Mouse (Mus musculus): ENCODE data around the gene Pxdn. TPM values are rescaled to one million over a fixed set of nuclear protein-coding genes. Genes with fewer than 3 reads are reported as not detected.

Gene Pxdn
- polyA plus RNA-seq, 1 experiment: 198 TPM

- Histone ChIP-seq H3K27ac (ENCODE audit: insufficient read depth, low read length) (no peak overlapping the region), H3K4me1 (ENCODE audit: control insufficient read depth, insufficient read depth, low read length) (peaks cover 13% of the 10 kb centered on the region), H3K4me3 (ENCODE audit: insufficient read depth, low read length) (no peak overlapping the region)
- TF ChIP-seq POLR2A (IDR thresholded peaks at IDR 0.05; ENCODE audit: low read depth, low read length) (no peak), CTCF (IDR thresholded peaks at IDR 0.05; ENCODE audit: borderline replicate concordance, insufficient read depth, low read length) (no peak)
These were observed 6.8 kb upstream of the Pxdn start for GRCm38 (mm10) chr12:29930591-29930990.

- TF ChIP-seq POLR2A (IDR thresholded peaks at IDR 0.05; ENCODE audit: low read depth, low read length) (no peak), CTCF (IDR thresholded peaks at IDR 0.05; ENCODE audit: borderline replicate concordance, insufficient read depth, low read length) (no peak)
- Histone ChIP-seq H3K4me3 (ENCODE audit: insufficient read depth, low read length) (no peak overlapping the region), H3K4me1 (ENCODE audit: control insufficient read depth, insufficient read depth, low read length) (peaks cover 13% of the 10 kb centered on the region), H3K27ac (ENCODE audit: insufficient read depth, low read length) (no peak overlapping the region)
These were observed 4.5 kb upstream of the Pxdn start for GRCm38 (mm10) chr12:29932951-29933350.

GRCm38 (mm10) chr12:29933501-29933900, 3.9 kb upstream of the Pxdn start:
- H3K27ac ChIP-seq (ENCODE audit: insufficient read depth, low read length): peak overlapping the region; percentile 78
- peaks cover 13% of the 10 kb centered on the region for H3K4me1 ChIP-seq (ENCODE audit: control insufficient read depth, insufficient read depth, low read length)
- TF ChIP-seq CTCF (IDR thresholded peaks at IDR 0.05; ENCODE audit: borderline replicate concordance, insufficient read depth, low read length) (no peak), POLR2A (IDR thresholded peaks at IDR 0.05; ENCODE audit: low read depth, low read length) (no peak)
- no peak overlapping the region for H3K4me3 ChIP-seq (ENCODE audit: insufficient read depth, low read length)

GRCm38 (mm10) chr12:29934120-29934581, 3.3 kb upstream of the Pxdn start:
- no peak for TF ChIP-seq POLR2A (IDR thresholded peaks at IDR 0.05; ENCODE audit: low read depth, low read length)
- no peak for TF ChIP-seq CTCF (IDR thresholded peaks at IDR 0.05; ENCODE audit: borderline replicate concordance, insufficient read depth, low read length)
- Histone ChIP-seq H3K4me1 (ENCODE audit: control insufficient read depth, insufficient read depth, low read length) (peaks cover 13% of the 10 kb centered on the region), H3K4me3 (ENCODE audit: insufficient read depth, low read length) (no peak overlapping the region), H3K27ac (ENCODE audit: insufficient read depth, low read length) (peak overlapping the region; percentile 78)

- no peak for TF ChIP-seq CTCF (IDR thresholded peaks at IDR 0.05; ENCODE audit: borderline replicate concordance, insufficient read depth, low read length)
- peak; percentile 92 for TF ChIP-seq POLR2A (IDR thresholded peaks at IDR 0.05; ENCODE audit: low read depth, low read length)
- peak overlapping the region; percentile 79 for H3K4me3 ChIP-seq (ENCODE audit: insufficient read depth, low read length)
- H3K4me1 ChIP-seq (ENCODE audit: control insufficient read depth, insufficient read depth, low read length): peaks cover 22% of the 10 kb centered on the region
- peak overlapping the region; percentile 90 for H3K27ac ChIP-seq (ENCODE audit: insufficient read depth, low read length)
These were observed 505 bp downstream of the Pxdn start for GRCm38 (mm10) chr12:29937851-29938375.

- H3K27ac ChIP-seq (ENCODE audit: insufficient read depth, low read length): peak overlapping the region; percentile 90
- peaks cover 17% of the 10 kb centered on the region; the same call in 1 of the 2 replicates for H3K4me1 ChIP-seq (ENCODE audit: control insufficient read depth, insufficient read depth, low read length)
- no peak for TF ChIP-seq CTCF (IDR thresholded peaks at IDR 0.05; ENCODE audit: borderline replicate concordance, insufficient read depth, low read length)
- no peak for TF ChIP-seq POLR2A (IDR thresholded peaks at IDR 0.05; ENCODE audit: low read depth, low read length)
- H3K4me3 ChIP-seq (ENCODE audit: insufficient read depth, low read length): peak overlapping the region; percentile 79
These were observed 1.1 kb downstream of the Pxdn start for GRCm38 (mm10) chr12:29938376-29939041.

GRCm38 (mm10) chr12:29939261-29939671, 1.9 kb downstream of the Pxdn start:
- peak overlapping the region; percentile 90 for H3K27ac ChIP-seq (ENCODE audit: insufficient read depth, low read length)
- TF ChIP-seq POLR2A (IDR thresholded peaks at IDR 0.05; ENCODE audit: low read depth, low read length): peak; percentile 15; the same call in 1 of the 2 replicates
- TF ChIP-seq CTCF (IDR thresholded peaks at IDR 0.05; ENCODE audit: borderline replicate concordance, insufficient read depth, low read length): no peak

GRCm38 (mm10) chr12:29942435-29942834, 5.0 kb downstream of the Pxdn start:
- Histone ChIP-seq H3K4me1 (ENCODE audit: control insufficient read depth, insufficient read depth, low read length) (peaks cover 20% of the 10 kb centered on the region), H3K4me3 (ENCODE audit: insufficient read depth, low read length) (no peak overlapping the region), H3K27ac (ENCODE audit: insufficient read depth, low read length) (no peak overlapping the region)
- TF ChIP-seq POLR2A (IDR thresholded peaks at IDR 0.05; ENCODE audit: low read depth, low read length) (no peak), CTCF (IDR thresholded peaks at IDR 0.05; ENCODE audit: borderline replicate concordance, insufficient read depth, low read length) (no peak)

More at GRCm38 (mm10) chr12:29939261-29939671, 1.9 kb downstream of the Pxdn start:
- H3K4me3 ChIP-seq (ENCODE audit: insufficient read depth, low read length): peak overlapping the region; percentile 79
- peaks cover 10% of the 10 kb centered on the region; the same call in 1 of the 2 replicates for H3K4me1 ChIP-seq (ENCODE audit: control insufficient read depth, insufficient read depth, low read length)

GRCm38 (mm10) chr12:29944650-29945049, 7.2 kb downstream of the Pxdn start:
- no peak overlapping the region for H3K27ac ChIP-seq (ENCODE audit: insufficient read depth, low read length)

GRCm38 (mm10) chr12:29945182-29945743, 7.9 kb downstream of the Pxdn start:
- Histone ChIP-seq H3K4me3 (ENCODE audit: insufficient read depth, low read length) (no peak overlapping the region), H3K4me1 (ENCODE audit: control insufficient read depth, insufficient read depth, low read length) (peaks cover 20% of the 10 kb centered on the region), H3K27ac (ENCODE audit: insufficient read depth, low read length) (no peak overlapping the region)
- no peak for TF ChIP-seq CTCF (IDR thresholded peaks at IDR 0.05; ENCODE audit: borderline replicate concordance, insufficient read depth, low read length)
- no peak for TF ChIP-seq POLR2A (IDR thresholded peaks at IDR 0.05; ENCODE audit: low read depth, low read length)

More at GRCm38 (mm10) chr12:29944650-29945049, 7.2 kb downstream of the Pxdn start:
- Histone ChIP-seq H3K4me1 (ENCODE audit: control insufficient read depth, insufficient read depth, low read length) (peaks cover 20% of the 10 kb centered on the region), H3K4me3 (ENCODE audit: insufficient read depth, low read length) (no peak overlapping the region)
- TF ChIP-seq CTCF (IDR thresholded peaks at IDR 0.05; ENCODE audit: borderline replicate concordance, insufficient read depth, low read length): no peak
- TF ChIP-seq POLR2A (IDR thresholded peaks at IDR 0.05; ENCODE audit: low read depth, low read length): no peak

All from embryonic fibroblast, embryonic 13.5 days (primary cell).